Mouse (Mus musculus) adrenal gland, postnatal 10 days (tissue): Measurements from ENCODE around the gene Krt25. TPM values are rescaled to one million over a fixed set of nuclear protein-coding genes. Genes with fewer than 3 reads are reported as not detected.

ENCODE experiments used
- DNase-seq: peaks from one replicate; pipeline ENCODE4 v3.0.0; 2021; ENCODE audit warnings: mixed read lengths
- long read RNA-seq, 2 experiments: library from polyadenylated mRNA; stranded (forward); transcript quantifications; one replicate each; pipeline ENCODE4 v2.0.0; 2021
- total RNA-seq, 2 experiments: library from RNA; stranded (reverse); gene quantifications; 2 replicates each; pipeline ENCODE4 v1.2.3; 2021

The Krt25 gene
- total RNA-seq = under 1 TPM in 1 of 2 experiments, not detected in 1; 0.18 TPM
- long read RNA-seq, experiment 1 = 0 reads
- long read RNA-seq, experiment 2 = 0 reads

- no peak for DNase-seq
These were observed at the start of gene Krt25 for GRCm38 (mm10) chr11:99322851-99323250. TSS of gene Krt25 (minus strand) at chr11:99322951.

DNA sequence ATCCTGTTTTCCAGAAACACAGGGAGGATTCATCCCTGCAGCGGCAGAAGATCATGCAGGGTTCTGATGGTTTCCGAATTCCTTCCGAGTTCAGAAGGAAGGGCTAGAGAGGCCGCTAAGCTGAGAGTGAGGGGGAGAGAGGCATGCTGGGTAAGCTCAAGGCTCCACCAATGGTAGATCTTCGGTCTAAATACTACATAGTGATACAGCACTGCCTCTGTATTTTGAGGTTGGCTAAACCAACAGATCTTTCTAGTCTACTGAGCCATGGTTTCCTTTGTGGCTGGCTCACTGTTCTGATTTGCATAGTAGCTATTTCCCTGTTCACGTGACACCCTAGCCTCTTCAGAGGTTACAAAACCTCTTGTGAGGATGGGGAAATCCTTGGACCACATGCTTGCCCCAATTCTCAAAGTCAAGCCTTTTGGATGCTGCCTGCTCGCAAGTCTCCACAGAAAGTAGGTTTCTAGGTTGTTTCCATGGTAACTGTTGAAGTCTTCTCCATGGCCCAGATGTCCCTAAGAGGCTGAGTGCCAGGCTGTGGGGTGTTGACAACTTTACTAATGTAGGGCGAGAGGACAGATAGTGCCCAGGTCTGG lies 47.2 kb upstream of the Krt25 start:
- no peak for DNase-seq

- DNase-seq = peak; percentile 23
These were observed 46.5 kb upstream of the Krt25 start for GRCm38 (mm10) chr11:99369229-99369628.

- DNase-seq = peak; percentile 45
These were observed 44.0 kb upstream of the Krt25 start for GRCm38 (mm10) chr11:99366791-99367190.

DNA sequence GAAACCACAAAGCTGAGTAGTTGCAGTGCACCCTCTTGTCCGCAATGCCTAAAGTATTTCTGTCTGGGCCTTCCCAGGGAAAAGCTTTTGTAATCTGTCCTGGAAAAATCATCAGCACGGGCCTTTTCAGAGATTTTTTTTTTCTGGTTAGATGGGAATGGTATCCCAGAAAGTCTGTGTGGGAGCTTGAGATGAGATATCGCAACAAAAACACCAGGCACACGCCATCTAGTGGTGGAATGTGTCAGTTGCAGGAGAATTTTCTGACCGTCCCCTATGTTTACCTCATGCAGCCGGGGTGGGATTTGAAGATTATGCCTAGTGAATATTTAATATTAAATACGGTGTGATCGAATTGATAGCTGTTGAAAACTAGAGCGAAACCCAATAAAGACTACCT lies 41.7 kb upstream of the Krt25 start:
- peak; percentile 44 for DNase-seq

DNA sequence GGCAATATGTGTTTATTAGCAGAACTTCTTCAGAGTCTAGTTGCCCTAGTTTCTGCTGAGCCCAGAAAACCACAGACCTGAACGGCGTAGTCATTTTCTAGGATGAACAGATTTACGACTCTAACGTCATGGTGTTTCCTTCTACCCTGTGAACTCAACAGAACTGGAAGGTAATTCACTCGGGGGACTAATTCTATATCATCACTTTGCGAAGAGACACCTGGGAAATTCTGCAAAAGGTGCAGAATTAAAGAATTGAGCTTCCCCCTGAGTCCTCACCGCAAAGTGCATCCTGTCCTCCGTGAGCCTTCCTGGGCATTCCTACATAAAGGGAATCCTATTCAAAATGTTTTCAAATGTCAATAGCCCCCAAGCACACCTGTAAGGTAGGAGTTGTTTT lies 38.7 kb upstream of the Krt25 start:
- DNase-seq = no peak

DNA sequence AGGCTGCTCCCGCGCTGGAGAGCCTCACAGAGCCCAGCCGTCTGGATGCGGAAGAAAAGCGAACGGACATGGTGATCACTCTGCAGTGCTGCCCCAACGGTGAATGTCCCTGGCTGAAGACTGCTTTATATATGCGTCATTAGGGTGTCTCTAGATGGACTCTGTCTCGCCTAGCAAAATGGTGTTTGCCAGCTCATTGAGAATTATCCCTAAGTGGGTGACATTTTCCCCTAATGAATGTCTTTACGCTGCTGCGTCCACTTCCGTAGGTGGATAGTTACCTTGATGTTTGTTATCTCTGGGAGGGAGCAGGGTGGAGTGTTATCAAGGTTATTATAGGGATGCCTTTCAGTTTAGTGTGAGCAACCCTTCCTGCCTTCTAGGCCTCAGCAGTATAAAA lies 28.3 kb upstream of the Krt25 start, which contains the start of gene Krt27:
Krt27 (minus strand) TSS at position 101 of the 400 bp plus-strand sequence.
- no peak for DNase-seq

- no peak for DNase-seq
These were observed 16.6 kb upstream of the Krt25 start for GRCm38 (mm10) chr11:99339299-99339847.

- no peak for DNase-seq
These were observed 15.1 kb upstream of the Krt25 start, which contains the start of gene Krt26 for GRCm38 (mm10) chr11:99337866-99338265. TSS of gene Krt26 (minus strand) at chr11:99337966.

GRCm38 (mm10) chr11:99333426-99333825 lies 10.7 kb upstream of the Krt25 start:
- no peak for DNase-seq

DNA sequence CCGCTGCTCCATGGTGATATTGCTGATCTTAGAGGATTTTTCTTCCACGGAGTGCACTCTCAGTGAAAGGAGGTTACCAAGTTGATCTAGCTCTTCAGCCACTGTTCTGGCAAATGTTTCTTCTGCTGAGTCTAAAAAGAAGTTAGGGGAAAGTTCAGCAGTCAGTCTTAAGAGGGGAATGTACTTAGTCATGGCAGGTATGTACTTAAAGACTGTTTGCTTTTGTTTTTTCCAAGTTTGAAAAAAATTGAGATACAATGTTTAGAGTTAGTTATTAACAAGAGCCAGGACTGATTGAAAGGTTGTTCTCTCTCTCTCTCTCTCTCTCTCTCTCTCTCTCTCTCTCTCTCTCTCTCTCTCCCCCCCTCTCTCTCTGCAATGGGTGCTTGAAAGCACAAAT lies 6.9 kb upstream of the Krt25 start:
- no peak for DNase-seq

GRCm38 (mm10) chr11:99321094-99321493 lies 1.7 kb downstream of the Krt25 start:
- DNase-seq = no peak

DNA sequence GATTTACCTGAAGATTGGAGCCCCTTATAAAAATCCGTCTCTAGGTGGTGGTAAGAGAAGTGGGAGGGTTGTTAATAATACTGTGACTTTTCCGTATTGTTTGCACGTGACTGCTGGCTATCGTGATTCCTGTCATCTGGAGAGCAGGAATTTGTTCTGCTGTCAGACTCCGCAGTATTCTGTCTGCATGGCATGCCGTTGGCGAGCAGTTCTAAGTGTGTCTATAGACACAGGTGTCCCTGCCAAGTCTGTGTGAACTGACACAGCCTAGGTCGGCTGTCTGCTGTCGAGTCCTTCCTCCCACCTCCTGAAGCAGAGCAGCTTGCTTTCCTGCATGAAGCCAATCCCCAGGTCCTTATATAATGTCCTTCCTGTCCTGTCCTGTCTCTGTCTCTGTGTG lies 3.6 kb downstream of the Krt25 start:
- DNase-seq = no peak

GRCm38 (mm10) chr11:99316543-99316942 lies 6.2 kb downstream of the Krt25 start:
- no peak for DNase-seq

GRCm38 (mm10) chr11:99314594-99314993 lies 8.2 kb downstream of the Krt25 start:
- DNase-seq = no peak

DNA sequence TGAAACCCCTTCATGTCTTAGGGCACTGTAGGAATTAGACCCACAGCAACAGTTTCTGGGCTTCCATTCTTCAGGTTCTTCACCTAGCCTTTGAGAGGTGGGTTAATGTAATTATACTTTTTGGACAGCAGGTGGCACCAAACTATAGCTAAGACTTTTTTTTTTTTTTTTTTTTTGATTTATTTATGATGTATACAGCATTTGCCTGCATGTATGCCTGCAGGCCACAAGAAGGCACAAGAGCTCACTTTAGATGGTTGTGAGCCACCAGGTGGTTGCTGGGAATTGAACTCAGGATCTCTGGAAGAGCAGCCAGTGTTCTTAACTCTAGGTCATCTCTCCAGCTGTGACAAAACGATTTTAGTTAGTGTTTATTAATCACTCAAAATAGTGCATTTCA lies 11.9 kb downstream of the Krt25 start:
- DNase-seq = no peak

DNA sequence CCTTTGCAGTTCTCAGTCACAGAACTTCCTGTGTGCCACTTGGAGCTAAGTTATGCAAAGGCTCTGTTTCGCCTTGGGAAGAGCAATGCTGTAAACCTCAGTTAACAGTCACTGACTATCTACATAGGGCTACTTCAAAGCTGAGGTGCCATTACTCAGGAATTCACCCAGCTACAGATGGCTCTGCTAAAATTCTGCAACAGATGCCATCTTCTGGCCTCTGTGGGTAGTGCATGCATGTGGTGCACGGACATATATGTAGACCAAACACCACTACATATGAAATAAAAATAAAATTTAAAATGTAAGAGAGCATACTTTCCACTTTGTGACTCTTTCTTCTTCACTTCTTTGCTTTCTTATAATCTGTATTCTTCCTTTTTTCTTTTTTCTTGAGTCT lies 15.2 kb downstream of the Krt25 start:
- DNase-seq = peak; percentile 72

- no peak for DNase-seq
These were observed 27.7 kb downstream of the Krt25 start for GRCm38 (mm10) chr11:99295039-99295438.

DNA sequence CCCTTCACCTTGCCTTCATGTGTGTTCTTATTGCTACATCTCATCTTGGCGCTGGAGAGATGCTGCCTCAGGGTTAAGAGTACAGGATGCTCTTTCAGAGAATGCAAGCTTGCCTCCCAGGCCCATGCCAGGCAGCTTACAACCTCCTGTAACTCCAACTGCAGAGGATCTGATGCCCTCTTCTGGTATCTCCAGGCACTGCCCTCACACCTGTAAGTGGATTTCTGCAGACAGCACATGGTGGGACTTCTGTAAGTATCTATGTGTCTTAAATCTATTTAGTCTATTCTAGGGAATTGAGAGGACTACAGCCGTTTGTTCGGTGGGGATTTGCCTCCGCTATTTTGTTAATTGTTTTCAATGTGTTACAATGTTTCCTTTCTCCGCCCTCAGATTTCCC lies 29.9 kb downstream of the Krt25 start:
- DNase-seq = peak; percentile 53

- DNase-seq = no peak
These were observed 37.9 kb downstream of the Krt25 start, which contains the start of gene Krt24 for GRCm38 (mm10) chr11:99284833-99285312. TSS of gene Krt24 (minus strand) at chr11:99285262.

DNA sequence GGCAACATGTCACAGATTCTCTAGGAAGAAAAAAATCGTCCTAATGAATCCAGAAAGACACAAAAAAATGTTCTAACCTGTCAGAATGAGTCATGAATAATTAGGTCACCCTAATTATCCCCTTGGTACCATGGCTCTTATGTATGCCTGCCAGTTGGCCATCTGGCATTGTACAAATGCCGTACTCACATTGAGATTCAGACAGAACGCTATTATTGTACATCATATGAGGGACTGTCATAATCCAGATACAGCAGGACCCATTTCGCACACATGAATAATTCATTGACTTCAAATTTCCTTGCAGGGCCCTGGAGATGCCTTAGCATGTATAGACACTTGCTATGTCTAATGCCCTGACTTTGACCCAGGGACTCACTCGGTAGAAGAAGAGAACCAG lies 38.7 kb downstream of the Krt25 start:
- no peak for DNase-seq

DNA sequence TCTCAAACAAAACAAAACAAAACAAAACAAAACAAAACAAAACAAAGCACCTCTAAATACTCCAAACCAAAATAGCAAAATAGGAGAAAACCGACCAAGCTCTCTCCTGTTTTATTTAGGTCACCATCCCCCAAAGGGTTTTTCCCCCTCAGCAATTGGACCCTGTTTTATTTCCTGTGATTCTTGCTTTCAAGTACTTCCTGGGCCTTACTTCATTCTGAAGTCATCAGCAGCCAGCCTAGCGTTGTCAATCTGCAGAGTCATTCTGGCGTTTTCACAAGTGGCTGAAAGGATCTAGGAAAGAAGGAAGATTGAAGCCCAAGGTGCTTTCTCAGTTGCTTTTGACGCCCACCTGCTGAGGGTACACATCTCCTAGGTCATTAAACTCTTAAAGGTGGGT lies 39.4 kb downstream of the Krt25 start:
- DNase-seq = no peak

- no peak for DNase-seq
These were observed 41.6 kb downstream of the Krt25 start for GRCm38 (mm10) chr11:99281116-99281515.

DNA sequence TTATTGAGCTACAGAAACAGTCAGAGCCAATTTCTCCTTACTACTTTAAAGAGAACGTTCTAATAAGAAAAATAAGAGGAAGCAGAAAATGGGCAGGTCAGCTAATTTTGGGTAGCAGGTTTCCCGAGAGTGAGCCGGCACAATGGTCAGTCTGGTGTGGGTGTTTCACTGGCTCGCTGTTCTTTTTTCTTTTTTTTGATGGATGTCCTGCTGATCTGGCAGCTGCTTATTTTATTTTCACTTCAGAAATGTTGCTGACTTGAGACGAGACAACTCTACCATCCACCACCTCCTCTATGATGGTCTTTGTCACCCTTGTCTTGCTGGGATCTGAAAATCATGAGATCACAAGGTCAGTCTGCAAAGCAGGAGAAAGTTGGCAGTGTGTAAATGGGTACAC lies 42.8 kb downstream of the Krt25 start:
- no peak for DNase-seq
